Mouse (Mus musculus): Measurements from ENCODE around the gene Unc5cl. TPM values are rescaled to one million over a fixed set of nuclear protein-coding genes. Genes with fewer than 3 reads are reported as not detected.
A peak's percentile ranks its signal among the peaks of the same experiment; 100 is the strongest.

Unc5cl gene
- polyA plus RNA-seq, 1 experiment from 2014 or later = 0.20 TPM

- Histone ChIP-seq H3K36me3 (no peaks in the 10 kb centered on the region), H3K4me3 (no peak overlapping the region), H3K27me3 (ENCODE audit: insufficient read depth, poor library complexity, severe bottlenecking) (no peaks in the 10 kb centered on the region), H3K4me1 (no peaks in the 10 kb centered on the region), H3K9me3 (no peaks in the 10 kb centered on the region), H3K27ac (no peak overlapping the region)
- WGBS = 59% methylated on average over 8 of the region's 8 CpGs
- no peak for DNase-seq (ENCODE audit: low spot score)
These were observed 39.3 kb downstream of the Unc5cl start for GRCm38 (mm10) chr17:48493986-48494385.

- no peak overlapping the region for H3K4me3 ChIP-seq
- WGBS = 73% methylated on average over 3 of the region's 3 CpGs
- no peaks in the 10 kb centered on the region for H3K27me3 ChIP-seq (ENCODE audit: insufficient read depth, poor library complexity, severe bottlenecking)
- no peaks in the 10 kb centered on the region for H3K36me3 ChIP-seq
- DNase-seq (ENCODE audit: low spot score) = no peak
- H3K27ac ChIP-seq = no peak overlapping the region
- no peaks in the 10 kb centered on the region for H3K9me3 ChIP-seq
- no peaks in the 10 kb centered on the region for H3K4me1 ChIP-seq
These were observed 43.3 kb downstream of the Unc5cl start for GRCm38 (mm10) chr17:48497986-48498385.

- Histone ChIP-seq H3K4me1 (peaks cover 6% of the 10 kb centered on the region; the same call in 1 of the 2 replicates), H3K36me3 (no peaks in the 10 kb centered on the region), H3K27me3 (ENCODE audit: insufficient read depth, poor library complexity, severe bottlenecking) (no peaks in the 10 kb centered on the region), H3K27ac (no peak overlapping the region), H3K9me3 (no peaks in the 10 kb centered on the region), H3K4me3 (no peak overlapping the region)
- no peak for DNase-seq (ENCODE audit: low spot score)
- WGBS = 76% methylated on average over 7 of the region's 7 CpGs
These were observed 46.2 kb downstream of the Unc5cl start for GRCm38 (mm10) chr17:48500846-48501445.

GRCm38 (mm10) chr17:48505006-48505405 is 50.3 kb downstream of the Unc5cl start:
- WGBS = 26% methylated on average over 3 of the region's 3 CpGs
- Histone ChIP-seq H3K36me3 (no peaks in the 10 kb centered on the region), H3K4me1 (peaks cover 6% of the 10 kb centered on the region; the same call in 1 of the 2 replicates), H3K27me3 (ENCODE audit: insufficient read depth, poor library complexity, severe bottlenecking) (no peaks in the 10 kb centered on the region), H3K9me3 (no peaks in the 10 kb centered on the region), H3K27ac (no peak overlapping the region; the same call in 1 of the 2 replicates), H3K4me3 (no peak overlapping the region)
- DNase-seq (ENCODE audit: low spot score) = no peak

- no peaks in the 10 kb centered on the region for H3K36me3 ChIP-seq
- H3K27me3 ChIP-seq (ENCODE audit: insufficient read depth, poor library complexity, severe bottlenecking) = no peaks in the 10 kb centered on the region
- H3K4me1 ChIP-seq = peaks cover 6% of the 10 kb centered on the region; the same call in 1 of the 2 replicates
- no peak overlapping the region for H3K4me3 ChIP-seq
- H3K27ac ChIP-seq = no peak overlapping the region
- no peak for DNase-seq (ENCODE audit: low spot score)
- no peaks in the 10 kb centered on the region for H3K9me3 ChIP-seq
- WGBS = 68% methylated on average over 4 of the region's 4 CpGs
These were observed 52.3 kb downstream of the Unc5cl start for GRCm38 (mm10) chr17:48506986-48507385.

GRCm38 (mm10) chr17:48509596-48509995 is 54.9 kb downstream of the Unc5cl start:
- 77% methylated on average over 4 of the region's 4 CpGs for WGBS
- no peak overlapping the region for H3K4me3 ChIP-seq
- peaks cover 12% of the 10 kb centered on the region for H3K4me1 ChIP-seq
- no peak overlapping the region for H3K27ac ChIP-seq
- H3K9me3 ChIP-seq = no peaks in the 10 kb centered on the region
- DNase-seq (ENCODE audit: low spot score) = no peak
- H3K36me3 ChIP-seq = no peaks in the 10 kb centered on the region
- H3K27me3 ChIP-seq (ENCODE audit: insufficient read depth, poor library complexity, severe bottlenecking) = no peaks in the 10 kb centered on the region

- no peaks in the 10 kb centered on the region for H3K9me3 ChIP-seq
- no peak overlapping the region for H3K4me3 ChIP-seq
- H3K36me3 ChIP-seq = no peaks in the 10 kb centered on the region
- WGBS = 34% methylated on average over 18 of the region's 18 CpGs
- no peak for DNase-seq (ENCODE audit: low spot score)
- H3K4me1 ChIP-seq = peaks cover 6% of the 10 kb centered on the region
- 0 out of 2 replicates have a peak overlapping the region, but pooled peaks have one; percentile 18 for H3K27ac ChIP-seq
- no peaks in the 10 kb centered on the region for H3K27me3 ChIP-seq (ENCODE audit: insufficient read depth, poor library complexity, severe bottlenecking)
These were observed 58.0 kb downstream of the Unc5cl start for GRCm38 (mm10) chr17:48512614-48513281.

- 58% methylated on average over 4 of the region's 4 CpGs for WGBS
- Histone ChIP-seq H3K27ac (no peak overlapping the region), H3K36me3 (no peaks in the 10 kb centered on the region), H3K9me3 (no peaks in the 10 kb centered on the region), H3K4me3 (no peak overlapping the region), H3K4me1 (peaks cover 6% of the 10 kb centered on the region), H3K27me3 (ENCODE audit: insufficient read depth, poor library complexity, severe bottlenecking) (no peaks in the 10 kb centered on the region)
- no peak for DNase-seq (ENCODE audit: low spot score)
These were observed 59.9 kb downstream of the Unc5cl start for GRCm38 (mm10) chr17:48514613-48515012.

- H3K4me1 ChIP-seq = no peaks in the 10 kb centered on the region
- H3K36me3 ChIP-seq = no peaks in the 10 kb centered on the region
- no peaks in the 10 kb centered on the region for H3K9me3 ChIP-seq
- DNase-seq (ENCODE audit: low spot score) = no peak
- H3K27me3 ChIP-seq (ENCODE audit: insufficient read depth, poor library complexity, severe bottlenecking) = no peaks in the 10 kb centered on the region
- no peak overlapping the region for H3K27ac ChIP-seq
- H3K4me3 ChIP-seq = no peak overlapping the region
- WGBS = 77% methylated on average over 7 of the region's 7 CpGs
These were observed 64.3 kb downstream of the Unc5cl start for GRCm38 (mm10) chr17:48519046-48519445.

- Histone ChIP-seq H3K4me1 (no peaks in the 10 kb centered on the region), H3K4me3 (no peak overlapping the region), H3K9me3 (no peaks in the 10 kb centered on the region), H3K27me3 (ENCODE audit: insufficient read depth, poor library complexity, severe bottlenecking) (no peaks in the 10 kb centered on the region), H3K36me3 (no peaks in the 10 kb centered on the region), H3K27ac (no peak overlapping the region)
- 90% methylated on average over 3 of the region's 3 CpGs for WGBS
- DNase-seq (ENCODE audit: low spot score) = no peak
These were observed 65.7 kb downstream of the Unc5cl start for GRCm38 (mm10) chr17:48520352-48520751.

- no peak for DNase-seq (ENCODE audit: low spot score)
- H3K27me3 ChIP-seq (ENCODE audit: insufficient read depth, poor library complexity, severe bottlenecking) = no peaks in the 10 kb centered on the region
- H3K27ac ChIP-seq = no peak overlapping the region
- no peaks in the 10 kb centered on the region for H3K4me1 ChIP-seq
- no peak overlapping the region for H3K4me3 ChIP-seq
- H3K9me3 ChIP-seq = no peaks in the 10 kb centered on the region
- WGBS = 90% methylated on average over 2 of the region's 2 CpGs
- no peaks in the 10 kb centered on the region for H3K36me3 ChIP-seq
These were observed 68.4 kb downstream of the Unc5cl start for GRCm38 (mm10) chr17:48523056-48523455.

- Histone ChIP-seq H3K36me3 (no peaks in the 10 kb centered on the region), H3K27ac (no peak overlapping the region), H3K4me1 (peaks cover 5% of the 10 kb centered on the region; the same call in 1 of the 2 replicates), H3K4me3 (no peak overlapping the region), H3K27me3 (ENCODE audit: insufficient read depth, poor library complexity, severe bottlenecking) (0 out of 2 replicates have a peak, but pooled peaks cover 5% of the 10 kb centered on the region), H3K9me3 (no peaks in the 10 kb centered on the region)
- WGBS = 48% methylated on average over 13 of the region's 14 CpGs
- no peak for DNase-seq (ENCODE audit: low spot score)
These were observed 79.4 kb downstream of the Unc5cl start for GRCm38 (mm10) chr17:48533844-48534705.

GRCm38 (mm10) chr17:48538328-48538727 is 83.6 kb downstream of the Unc5cl start:
- no peak for DNase-seq (ENCODE audit: low spot score)
- Histone ChIP-seq H3K27me3 (ENCODE audit: insufficient read depth, poor library complexity, severe bottlenecking) (0 out of 2 replicates have a peak, but pooled peaks cover 5% of the 10 kb centered on the region), H3K9me3 (no peaks in the 10 kb centered on the region), H3K4me3 (no peak overlapping the region), H3K27ac (no peak overlapping the region), H3K36me3 (no peaks in the 10 kb centered on the region), H3K4me1 (peaks cover 5% of the 10 kb centered on the region; the same call in 1 of the 2 replicates)
- WGBS = 75% methylated on average over 5 of the region's 5 CpGs

Measured in heart, embryonic 10.5 days (tissue).